Mouse (Mus musculus): ENCODE results near the gene Cpsf3.
A peak's percentile ranks its signal among the peaks of the same experiment; 100 is the strongest.

DNA sequence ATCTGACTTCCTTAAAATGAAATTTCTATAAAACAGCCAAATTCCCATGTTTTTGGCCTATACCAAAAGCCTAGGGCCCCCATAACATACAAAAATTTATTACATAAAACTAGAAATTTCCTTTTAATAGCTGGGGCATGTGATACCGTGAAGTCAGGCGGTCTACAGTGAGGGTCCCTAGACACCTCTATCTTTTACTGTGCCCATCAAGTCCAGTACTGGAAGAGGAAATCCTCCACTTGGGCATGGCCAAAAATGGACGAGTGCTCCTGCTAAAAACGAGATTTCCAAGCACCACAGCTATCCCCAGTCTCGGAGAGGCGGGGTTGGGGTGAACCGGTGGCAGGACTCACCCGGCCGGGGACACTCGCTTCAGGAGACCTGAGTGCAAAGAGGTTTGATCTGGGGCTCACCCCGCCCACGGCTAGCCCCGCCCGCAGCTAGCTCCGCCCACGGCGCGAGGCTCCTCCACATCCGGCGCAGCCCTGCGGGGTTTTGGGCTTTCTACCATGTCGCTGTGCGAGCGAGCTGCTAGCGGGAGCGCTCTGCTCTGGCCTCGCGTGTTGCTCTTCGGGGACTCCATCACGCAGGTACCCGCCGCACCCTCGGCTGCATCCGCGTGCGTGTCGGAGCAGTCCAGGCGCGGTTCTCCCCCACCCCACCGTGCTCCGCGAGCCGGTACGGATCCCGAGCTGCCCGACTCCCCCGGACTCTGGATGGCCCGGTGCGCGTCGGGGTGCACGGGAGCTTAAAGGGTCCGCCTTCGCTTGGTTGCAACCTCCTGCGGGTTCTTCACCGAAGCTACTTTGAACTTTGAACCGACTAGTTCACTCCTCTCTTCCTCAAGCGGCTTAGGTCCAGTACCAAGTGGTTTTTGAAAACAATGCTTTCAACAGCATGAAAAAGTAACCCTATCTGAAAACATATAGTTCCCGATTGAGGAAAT is 31.0 kb downstream of the Cpsf3 start, which contains the start of gene Iah1:
- no peak for TF ChIP-seq CTCF (conservative IDR thresholded peaks at IDR 0.05 in 1 of 2, IDR thresholded peaks at IDR 0.05 in 1 of 2; ENCODE audit: low read depth in 2 of 2, low read length in 2 of 2)
- no peak for TF ChIP-seq GABPA (IDR thresholded peaks at IDR 0.05; ENCODE audit: insufficient replicate concordance, low read depth, low read length)
- TF ChIP-seq POLR2A (IDR thresholded peaks at IDR 0.05; ENCODE audit: low read depth, low read length): peak; percentile 94
- TF ChIP-seq MAX (IDR thresholded peaks at IDR 0.05; ENCODE audit: low read length): no peak
- TF ChIP-seq TCF12 (IDR thresholded peaks at IDR 0.05; ENCODE audit: low read depth, low read length): peak; percentile 85
- 0 out of 2 replicates have a peak, but pooled peaks have one; percentile 25 for TF ChIP-seq CHD2 (IDR thresholded peaks at IDR 0.05; ENCODE audit: low read length)
- peak; percentile 78 for TF ChIP-seq TBP (conservative IDR thresholded peaks at IDR 0.05; ENCODE audit: low read depth, low read length)
- TF ChIP-seq RCOR1 (conservative IDR thresholded peaks at IDR 0.05; ENCODE audit: low read depth, low read length): no peak
- no peak for TF ChIP-seq USF1 (IDR thresholded peaks at IDR 0.05; ENCODE audit: low read depth, low read length)
- TF ChIP-seq MAZ (IDR thresholded peaks at IDR 0.05; ENCODE audit: low read depth, low read length): no peak
